Mouse (Mus musculus): ENCODE data around the gene Hyls1. TPM values are rescaled to one million over a fixed set of nuclear protein-coding genes. Genes with fewer than 3 reads are reported as not detected.

The Hyls1 gene
- polyA plus RNA-seq, 1 experiment from 2014 or later: 26.8 TPM

DNA sequence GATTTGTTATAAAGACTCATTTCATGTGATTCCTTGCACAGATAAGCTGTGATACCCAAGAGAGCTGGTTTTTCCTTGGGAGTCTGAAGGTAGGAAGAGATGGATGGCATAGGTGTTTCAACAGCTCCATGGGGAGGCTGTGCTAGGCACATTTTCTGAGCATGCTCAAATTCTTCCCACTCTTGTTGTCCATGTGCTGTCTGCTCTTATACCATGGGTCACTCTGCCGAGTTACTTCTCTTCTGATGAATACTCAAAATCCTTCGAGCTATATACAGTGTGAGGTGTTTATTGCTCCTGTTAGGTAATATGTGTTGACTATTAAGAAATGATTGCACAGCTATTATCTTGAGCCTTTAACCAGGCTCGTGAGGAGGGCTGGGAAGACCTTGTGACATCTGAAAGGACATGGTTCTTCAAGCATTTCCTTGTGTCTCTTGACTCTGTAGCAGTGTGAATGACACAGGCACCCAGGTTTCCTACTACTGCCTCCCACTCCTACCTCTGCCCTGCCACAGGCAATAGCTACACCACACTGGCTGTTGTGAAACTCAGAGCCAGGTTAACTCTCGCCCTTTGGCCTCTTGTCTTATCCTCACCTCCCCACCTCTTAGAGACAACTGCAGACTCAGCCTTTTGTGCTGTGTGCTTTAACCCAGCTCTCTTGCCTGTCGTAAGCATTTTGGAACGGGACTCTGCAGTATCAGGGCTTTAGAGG lies 49.4 kb downstream of the Hyls1 start:
- Histone ChIP-seq H3K27ac (replicated peaks) (no peak overlapping the region), H3K4me2 (replicated peaks) (no peak overlapping the region), H3K9me3 (no peaks in the 10 kb centered on the region), H3K9ac (replicated peaks) (no peak overlapping the region), H3K4me1 (peaks cover 21% of the 10 kb centered on the region), H3K27me3 (no peaks in the 10 kb centered on the region), H3K4me3 (no peak overlapping the region), H3K36me3 (no peaks in the 10 kb centered on the region)
- 85% methylated on average over 6 of the region's 6 CpGs for WGBS
- no peak for ATAC-seq (replicated peaks)

DNA sequence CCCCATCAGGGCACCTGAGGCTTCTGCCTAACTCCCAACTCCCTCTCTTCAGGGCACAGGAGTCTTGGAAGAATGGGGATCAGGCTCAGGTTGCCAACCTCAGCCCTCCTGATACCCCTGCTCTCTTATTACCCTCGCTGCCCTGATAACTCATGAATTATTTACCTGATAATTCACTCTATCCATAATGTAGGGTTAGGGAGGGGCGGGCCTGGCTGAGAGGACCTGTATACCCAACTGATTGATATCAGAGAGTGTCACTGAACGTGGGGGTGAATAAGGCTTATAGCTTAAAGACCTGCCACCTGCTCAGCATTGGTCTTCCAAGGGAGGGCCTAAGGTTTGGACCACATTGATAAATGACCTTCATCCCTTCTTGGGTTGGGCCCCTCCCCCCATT lies 52.0 kb downstream of the Hyls1 start, which contains the start of gene Gm1113:
Gm1113 (minus strand) TSS at position 101 of the 400 bp plus-strand sequence.
- H3K36me3 ChIP-seq: no peaks in the 10 kb centered on the region
- H3K4me3 ChIP-seq: no peak within 1 kb of the TSS
- H3K4me2 ChIP-seq (replicated peaks): no peak within 1 kb of the TSS
- WGBS: 88% methylated on average over 3 of the region's 3 CpGs
- H3K27ac ChIP-seq (replicated peaks): no peak within 1 kb of the TSS
- H3K9me3 ChIP-seq: no peaks in the 10 kb centered on the region
- no peak within 1 kb of the TSS for H3K9ac ChIP-seq (replicated peaks)
- ATAC-seq (replicated peaks): no peak
- H3K27me3 ChIP-seq: no peaks in the 10 kb centered on the region
- H3K4me1 ChIP-seq: peaks cover 5% of the 10 kb centered on the region

DNA sequence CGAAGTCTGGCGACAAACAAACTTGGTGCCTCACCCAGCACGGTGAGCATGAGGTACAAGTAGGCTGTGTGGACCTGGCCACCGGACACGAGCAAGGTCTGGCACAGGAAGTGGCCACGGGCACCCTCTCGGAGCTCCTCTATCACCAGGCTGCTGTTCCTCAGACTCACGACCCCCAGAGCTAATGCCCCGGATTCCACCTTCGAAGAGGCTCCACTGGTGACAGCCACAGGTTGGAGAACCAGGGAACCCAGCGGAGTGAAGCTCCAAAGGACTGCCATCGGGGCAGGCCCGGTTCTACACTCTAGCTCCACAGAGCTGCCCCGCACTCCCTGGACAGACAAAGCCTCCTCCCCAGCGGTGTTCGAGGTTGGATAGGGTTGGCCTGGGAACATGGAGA lies 53.5 kb downstream of the Hyls1 start:
- ATAC-seq (replicated peaks): no peak
- no peak overlapping the region for H3K4me3 ChIP-seq
- no peak overlapping the region for H3K9ac ChIP-seq (replicated peaks)
- WGBS: 91% methylated on average over 16 of the region's 16 CpGs
- H3K4me2 ChIP-seq (replicated peaks): no peak overlapping the region
- H3K27ac ChIP-seq (replicated peaks): no peak overlapping the region
- H3K36me3 ChIP-seq: no peaks in the 10 kb centered on the region
- no peaks in the 10 kb centered on the region for H3K4me1 ChIP-seq
- no peaks in the 10 kb centered on the region for H3K27me3 ChIP-seq
- no peaks in the 10 kb centered on the region for H3K9me3 ChIP-seq

DNA sequence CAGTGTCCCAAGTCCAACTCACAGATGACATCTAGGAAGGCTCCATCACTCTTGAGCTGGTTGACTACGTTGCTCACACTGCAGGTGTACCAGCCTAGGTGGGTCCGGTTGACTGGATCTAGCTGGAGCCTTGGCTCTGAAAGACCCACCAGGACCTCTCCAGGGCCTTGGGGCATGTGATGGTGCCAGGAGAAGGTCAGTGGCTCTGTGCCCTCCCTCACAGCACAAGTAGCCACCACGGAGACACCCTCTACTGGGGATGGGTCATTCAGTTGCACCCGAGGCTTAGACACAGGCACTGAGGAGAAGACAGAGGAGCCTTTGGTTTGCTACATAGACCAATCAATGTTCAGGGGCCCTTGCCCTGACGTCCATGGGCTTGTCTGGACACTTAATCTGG lies 54.0 kb downstream of the Hyls1 start:
- Histone ChIP-seq H3K4me2 (replicated peaks) (no peak overlapping the region), H3K9ac (replicated peaks) (no peak overlapping the region), H3K36me3 (no peaks in the 10 kb centered on the region), H3K27ac (replicated peaks) (no peak overlapping the region), H3K9me3 (no peaks in the 10 kb centered on the region), H3K27me3 (no peaks in the 10 kb centered on the region), H3K4me1 (no peaks in the 10 kb centered on the region), H3K4me3 (no peak overlapping the region)
- WGBS: 88% methylated on average over 5 of the region's 5 CpGs
- ATAC-seq (replicated peaks): no peak

DNA sequence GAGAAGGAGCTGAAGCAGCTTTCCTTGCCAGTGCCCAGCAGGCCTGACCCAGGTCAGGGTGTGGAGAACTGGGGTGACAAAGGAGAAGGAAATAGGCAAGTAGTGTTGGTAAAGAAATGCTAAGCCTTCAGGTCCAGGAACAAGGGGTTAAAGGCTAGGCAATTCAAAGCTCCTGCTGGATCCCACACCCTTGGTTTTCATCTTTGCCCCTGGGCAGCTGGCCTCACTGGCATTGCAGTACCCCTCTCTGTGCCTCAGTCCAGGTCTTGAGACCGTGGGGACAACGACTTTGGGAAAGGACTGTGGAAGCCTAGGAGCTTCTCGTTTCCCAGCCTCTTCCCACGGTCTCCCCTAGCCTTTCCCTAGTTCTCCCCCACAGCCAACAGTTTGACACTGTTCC lies 56.3 kb downstream of the Hyls1 start:
- H3K27me3 ChIP-seq: no peaks in the 10 kb centered on the region
- WGBS: 91% methylated on average over 4 of the region's 4 CpGs
- H3K9ac ChIP-seq (replicated peaks): no peak overlapping the region
- no peak overlapping the region for H3K27ac ChIP-seq (replicated peaks)
- H3K4me3 ChIP-seq: no peak overlapping the region
- H3K4me1 ChIP-seq: no peaks in the 10 kb centered on the region
- H3K36me3 ChIP-seq: no peaks in the 10 kb centered on the region
- H3K4me2 ChIP-seq (replicated peaks): no peak overlapping the region
- ATAC-seq (replicated peaks): no peak
- no peaks in the 10 kb centered on the region for H3K9me3 ChIP-seq

Other genes starting within 250 kb of the Hyls1 start
- 15.0 and 18.2 TPM in 2 replicates for gene Cdon, start 149.3 kb downstream of the Hyls1 start, polyA plus RNA-seq (2015; fragmentation: Nextera tagmentation; extraction: Ambion mirVana)
- not detected in 2 replicates for gene Gm1113, start 52.1 kb downstream of the Hyls1 start, polyA plus RNA-seq (2015; fragmentation: Nextera tagmentation; extraction: Ambion mirVana)
- gene Ddx25, start 11.9 kb downstream of the Hyls1 start, polyA plus RNA-seq (2015; fragmentation: Nextera tagmentation; extraction: Ambion mirVana): 19.6 and 20.1 TPM in 2 replicates
- gene Pus3, start 11.8 kb downstream of the Hyls1 start, polyA plus RNA-seq (2015; fragmentation: Nextera tagmentation; extraction: Ambion mirVana): 18.8 TPM in 2 replicates
- 1.1 and 1.6 TPM in 2 replicates for gene Pate2, start 114 bp downstream of the Hyls1 start, polyA plus RNA-seq (2015; fragmentation: Nextera tagmentation; extraction: Ambion mirVana)
- gene Pate4, start 41.5 kb upstream of the Hyls1 start, polyA plus RNA-seq (2015; fragmentation: Nextera tagmentation; extraction: Ambion mirVana): not detected in 2 replicates
- gene Pate3, start 77.8 kb upstream of the Hyls1 start, polyA plus RNA-seq (2015; fragmentation: Nextera tagmentation; extraction: Ambion mirVana): 0.14 TPM in 1 of 2 replicates, not detected in the other
- not detected in 2 replicates for gene Pate1, start 117.0 kb upstream of the Hyls1 start, polyA plus RNA-seq (2015; fragmentation: Nextera tagmentation; extraction: Ambion mirVana)
- not detected in 2 replicates for gene Gm17677, start 170.7 kb upstream of the Hyls1 start, polyA plus RNA-seq (2015; fragmentation: Nextera tagmentation; extraction: Ambion mirVana)
- gene Gm17727, start 207.7 kb upstream of the Hyls1 start, polyA plus RNA-seq (2015; fragmentation: Nextera tagmentation; extraction: Ambion mirVana): not detected in 2 replicates
- gene Gm27235, start 219.7 kb upstream of the Hyls1 start, polyA plus RNA-seq (2015; fragmentation: Nextera tagmentation; extraction: Ambion mirVana): not detected in 2 replicates
- not detected in 2 replicates for gene D730048I06Rik, start 219.7 kb upstream of the Hyls1 start, polyA plus RNA-seq (2015; fragmentation: Nextera tagmentation; extraction: Ambion mirVana)